Mouse (Mus musculus) MEL (cell line): Measurements from ENCODE around the gene Spdye4a. TPM values are rescaled to one million over a fixed set of nuclear protein-coding genes. Genes with fewer than 3 reads are reported as not detected.

ENCODE experiments used
- DNase-seq: peaks from one replicate; pipeline ENCODE4 v3.0.0; 2011; ENCODE audit warnings: low read depth, low spot score
- H3K27ac ChIP-seq: 2 replicates; pipeline ENCODE4 v1.5.1; 2012; ENCODE audit warnings: low read depth, mild to moderate bottlenecking, control low read depth, low read length, moderate library complexity; ENCODE audit not compliant: control insufficient read depth
- H3K27me3 ChIP-seq, 2 experiments: fragments of 150-350 bp in 1 of 2; sonication (generic) in 1 of 2; 2 replicates each; pipeline ENCODE4 v1.6.1; 2012; ENCODE audit warnings: low read length in 2 of 2, mild to moderate bottlenecking in 2 of 2, improper control_type of control experiment in 1 of 2, moderate library complexity in 1 of 2; ENCODE audit not compliant: insufficient read depth in 2 of 2, control insufficient read depth in 1 of 2
- H3K36me3 ChIP-seq, 2 experiments: 2 replicates each; pipeline ENCODE4 v1.6.1; 2012 to 2014; ENCODE audit warnings: low read length in 2 of 2, improper control_type of control experiment in 1 of 2, inconsistent platforms in 1 of 2, mild to moderate bottlenecking in 1 of 2; ENCODE audit not compliant: insufficient read depth in 2 of 2, control insufficient read depth in 1 of 2
- H3K4me1 ChIP-seq, 2 experiments: fragments of 150-350 bp in 1 of 2; sonication (generic) in 1 of 2; 2 replicates each; pipeline ENCODE4 v1.6.1; 2012; ENCODE audit warnings: low read length in 2 of 2, improper control_type of control experiment in 1 of 2, mild to moderate bottlenecking in 1 of 2; ENCODE audit not compliant: insufficient read depth in 2 of 2, control insufficient read depth in 1 of 2
- H3K4me3 ChIP-seq, 2 experiments: fragments of 150-350 bp in 1 of 2; sonication (generic) in 1 of 2; 2 replicates each; pipeline ENCODE4 v1.5.1; 2012; ENCODE audit warnings: low read depth in 2 of 2, low read length in 2 of 2, mild to moderate bottlenecking in 2 of 2, moderate library complexity in 2 of 2, control low read depth in 1 of 2, improper control_type of control experiment in 1 of 2; ENCODE audit not compliant: control insufficient read depth in 1 of 2, insufficient read depth in 1 of 2
- H3K79me2 ChIP-seq: 2 replicates; pipeline ENCODE4 v1.6.1; 2012; ENCODE audit warnings: mild to moderate bottlenecking, low read length, moderate library complexity; ENCODE audit not compliant: control insufficient read depth, poor library complexity, insufficient read depth
- H3K9ac ChIP-seq: 2 replicates; pipeline ENCODE4 v1.6.1; 2012; ENCODE audit warnings: low read depth, mild to moderate bottlenecking, control low read depth, low read length, moderate library complexity; ENCODE audit not compliant: control insufficient read depth, poor library complexity, severe bottlenecking
- H3K9me3 ChIP-seq: fragments of 150-350 bp; sonication (generic); replicated peaks from 2 replicates; pipeline ENCODE4 v1.6.1; 2012; ENCODE audit warnings: mild to moderate bottlenecking, low read length, improper control_type of control experiment, moderate library complexity; ENCODE audit not compliant: insufficient read depth
- BHLHE40 ChIP-seq: IDR thresholded peaks from 2 replicates; pipeline ENCODE4 v1.6.1; 2012; ENCODE audit warnings: low read depth, mild to moderate bottlenecking, inconsistent platforms, low read length, improper control_type of control experiment, borderline replicate concordance
- E2F4 ChIP-seq: IDR thresholded peaks from 2 replicates; pipeline ENCODE4 v1.6.1; 2011; ENCODE audit warnings: low read depth, low read length, improper control_type of control experiment, borderline replicate concordance
- ELF1 ChIP-seq: IDR thresholded peaks from 2 replicates; pipeline ENCODE4 v1.6.1; 2014; ENCODE audit warnings: low read depth, mild to moderate bottlenecking, inconsistent platforms, low read length, improper control_type of control experiment, moderate library complexity
- ETS1 ChIP-seq: IDR thresholded peaks from 2 replicates; pipeline ENCODE4 v1.6.1; 2012; ENCODE audit warnings: low read depth, mild to moderate bottlenecking, inconsistent platforms, low read length, improper control_type of control experiment, moderate library complexity
- KAT2A ChIP-seq: conservative IDR thresholded peaks from 2 replicates; pipeline ENCODE4 v1.6.1; 2012; ENCODE audit warnings: low read depth, low read length, improper control_type of control experiment, inconsistent platforms
- MAFK ChIP-seq: IDR thresholded peaks from 2 replicates; pipeline ENCODE4 v1.6.1; 2011; ENCODE audit warnings: low read depth, mild to moderate bottlenecking, low read length, improper control_type of control experiment, borderline replicate concordance
- MAX ChIP-seq: IDR thresholded peaks from 2 replicates; pipeline ENCODE4 v1.6.1; 2011; ENCODE audit warnings: low read length, improper control_type of control experiment
- MEF2A ChIP-seq: IDR thresholded peaks from 2 replicates; pipeline ENCODE4 v1.6.1; 2014; ENCODE audit warnings: low read depth, mild to moderate bottlenecking, inconsistent platforms, low read length, improper control_type of control experiment; ENCODE audit not compliant: poor library complexity, insufficient replicate concordance, severe bottlenecking; ENCODE audit errors: extremely low read depth
- POLR2A ChIP-seq, 2 experiments: IDR thresholded peaks; 2 replicates each; pipeline ENCODE4 v1.6.1; 2011 to 2012; ENCODE audit warnings: low read length in 2 of 2, mild to moderate bottlenecking in 2 of 2, control low read depth in 1 of 2, improper control_type of control experiment in 1 of 2, low read depth in 1 of 2, moderate library complexity in 1 of 2; ENCODE audit not compliant: control insufficient read depth in 1 of 2, insufficient read depth in 1 of 2, poor library complexity in 1 of 2
- POLR2AphosphoS5 ChIP-seq: IDR thresholded peaks from 2 replicates; pipeline ENCODE4 v1.6.1; 2012; ENCODE audit warnings: low read depth, borderline replicate concordance, mild to moderate bottlenecking, inconsistent platforms, low read length, moderate library complexity, mixed read lengths
- RAD21 ChIP-seq: IDR thresholded peaks from 2 replicates; pipeline ENCODE4 v1.6.1; 2011; ENCODE audit warnings: mild to moderate bottlenecking, low read depth, low read length, improper control_type of control experiment
- RCOR1 ChIP-seq: IDR thresholded peaks from 2 replicates; pipeline ENCODE4 v1.6.1; 2012; ENCODE audit warnings: low read depth, mild to moderate bottlenecking, inconsistent platforms, low read length, improper control_type of control experiment
- SIN3A ChIP-seq: IDR thresholded peaks from 2 replicates; pipeline ENCODE4 v1.6.1; 2012; ENCODE audit warnings: low read length, improper control_type of control experiment, inconsistent platforms
- TAL1 ChIP-seq: IDR thresholded peaks from 2 replicates; pipeline ENCODE4 v1.6.1; 2012; ENCODE audit warnings: mild to moderate bottlenecking, inconsistent platforms, low read length, moderate library complexity, mixed read lengths
- TCF12 ChIP-seq: IDR thresholded peaks from 2 replicates; pipeline ENCODE4 v1.6.1; 2014; ENCODE audit warnings: low read depth, mild to moderate bottlenecking, inconsistent platforms, low read length, improper control_type of control experiment, moderate library complexity
- ZMIZ1 ChIP-seq: IDR thresholded peaks from 2 replicates; pipeline ENCODE4 v1.6.1; 2012; ENCODE audit warnings: low read depth, mild to moderate bottlenecking, inconsistent platforms, low read length, improper control_type of control experiment, moderate library complexity
- polyA plus RNA-seq, 2 experiments: library from polyadenylated mRNA; stranded (reverse) in 1 of 2; unstranded in 1 of 2; fragments of >175 nt in 1 of 2; fragments of >200 nt in 1 of 2; gene quantifications; 2 replicates each; pipeline versions ENCODE4 v1.2.1 to v1.2.4; 2012; ENCODE audit warnings: low replicate concordance in 2 of 2, low read depth in 1 of 2; ENCODE audit not compliant: insufficient read length in 2 of 2, insufficient read depth in 1 of 2, missing spikeins in 1 of 2
- total RNA-seq: library from RNA; depleted of rRNA; stranded (reverse); fragments of 300-350 nt; gene quantifications from 2 replicates; pipeline ENCODE4 v1.2.3, GENCODE M21; 2012

The Spdye4a gene
- total and polyA plus RNA-seq, 3 experiments, result not detected

- Histone ChIP-seq H3K4me1 (0 out of 4 replicates have a peak, but pooled peaks cover 0 to under 1% of the 10 kb centered on the region in 2 experiments), H3K36me3 (no peaks in the 10 kb centered on the region; a peak in 2 of 4 replicates), H3K4me3 (no peak overlapping the region), H3K9me3 (no peaks in the 10 kb centered on the region), H3K9ac (no peak overlapping the region), H3K27ac (no peak overlapping the region), H3K27me3 (no peaks in the 10 kb centered on the region), H3K79me2 (no peaks in the 10 kb centered on the region)
- DNase-seq, result no peak
- TF ChIP-seq RCOR1 (no peak), POLR2A (IDR thresholded peaks at IDR 0.05; ENCODE audit: control insufficient read depth in 1 of 2, insufficient read depth in 1 of 2, low read depth in 1 of 2, low read length in 2 of 2, poor library complexity in 1 of 2) (no peak), BHLHE40 (no peak), RAD21 (no peak), ETS1 (no peak), POLR2AphosphoS5 (no peak), KAT2A (no peak), MEF2A (no peak), ZMIZ1 (no peak), MAFK (no peak), TCF12 (no peak), SIN3A (no peak)
Measured at GRCm38 (mm10) chr5:143253186-143253880, 26.6 kb upstream of the Spdye4a start.

- no peaks in the 10 kb centered on the region for H3K9me3 ChIP-seq
- no peak overlapping the region for H3K9ac ChIP-seq
- no peaks in the 10 kb centered on the region; a peak in 2 of 4 replicates for H3K36me3 ChIP-seq
- H3K79me2 ChIP-seq, result no peaks in the 10 kb centered on the region
- TF ChIP-seq ELF1 (no peak), E2F4 (no peak), TAL1 (no peak), MAX (no peak)
- H3K4me3 ChIP-seq, result no peak overlapping the region
- H3K27me3 ChIP-seq, result no peaks in the 10 kb centered on the region
- H3K4me1 ChIP-seq, result no peaks in the 10 kb centered on the region
- no peak overlapping the region for H3K27ac ChIP-seq
- DNase-seq, result no peak
Measured at GRCm38 (mm10) chr5:143252791-143253185, 26.1 kb upstream of the Spdye4a start.
